In the genomic region with DNA sequence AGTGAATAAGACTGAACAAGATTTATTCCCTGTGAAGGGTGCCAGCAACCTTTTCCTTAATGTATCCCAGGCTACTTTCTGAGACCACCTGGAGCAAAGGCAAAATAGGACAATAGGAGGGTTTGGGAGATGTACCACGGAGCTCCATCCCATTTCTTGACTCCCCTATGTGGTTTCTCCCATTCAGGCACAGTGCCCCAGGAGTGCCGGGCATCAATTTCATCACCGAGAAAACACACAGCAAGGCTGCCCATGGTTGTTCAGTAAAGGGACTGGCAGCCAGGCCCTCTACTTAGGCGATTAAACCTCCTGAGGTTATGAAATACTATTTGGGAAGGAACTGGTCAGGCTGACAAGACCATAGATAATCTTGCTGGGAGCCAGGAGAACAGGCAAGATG, we compare ENCODE assay signal across 21 mouse cellular contexts.
DNase-seq lines count a peak whose midpoint lies in the region; ATAC-seq lines count a peak whose summit lies in the region.
"Had no signal": no experiment of that assay in that cellular context is flagged by ENCODE, and none has a peak within 500 bp of the region (broad histone marks: within the 10 kb centered on the region; RNA-seq: fewer than 3 reads in every experiment).

No protein-coding gene starts in this region.

- no peak overlapping the region for H3K9ac ChIP-seq in heart, embryonic 12.5 days

- no peaks in the 10 kb centered on the region for H3K9me3 ChIP-seq in heart, embryonic 12.5 days (replicated peaks)
- no peaks in the 10 kb centered on the region for H3K9me3 ChIP-seq in heart, embryonic 10.5 days
- H3K9me3 ChIP-seq: G1E had no signal

- 58% methylated on average over 4 of the region's 4 CpGs for WGBS in heart, embryonic 12.5 days
- WGBS in heart, embryonic 10.5 days: 56% methylated on average over 4 of the region's 4 CpGs

- no peaks in the 10 kb centered on the region for H3K36me3 ChIP-seq in heart, embryonic 12.5 days
- H3K36me3 ChIP-seq in heart, embryonic 10.5 days: no peaks in the 10 kb centered on the region
- H3K36me3 ChIP-seq: G1E had no signal

- no peak overlapping the region for H3K4me3 ChIP-seq in heart, embryonic 12.5 days
- H3K4me3 ChIP-seq in heart, embryonic 10.5 days: no peak overlapping the region

- H3K4me1 ChIP-seq in heart, embryonic 12.5 days (replicated peaks): no peaks in the 10 kb centered on the region
- H3K4me1 ChIP-seq in heart, embryonic 10.5 days: no peaks in the 10 kb centered on the region

- H3K4me2 ChIP-seq in heart, embryonic 12.5 days: no peak overlapping the region

- no peaks in the 10 kb centered on the region for H3K27me3 ChIP-seq in heart, embryonic 12.5 days (replicated peaks)
- no peaks in the 10 kb centered on the region for H3K27me3 ChIP-seq in heart, embryonic 10.5 days (ENCODE audit: insufficient read depth, poor library complexity, severe bottlenecking)
- H3K27me3 ChIP-seq: CH12.LX had no signal

- ATAC-seq in heart, embryonic 12.5 days (ENCODE audit: insufficient number of reproducible peaks, low FRiP score): no peak
- peak; percentile 42; the same call in 1 of the 2 replicates for ATAC-seq in erythroid progenitor cell, adult 5-6 weeks (replicated peaks; ENCODE audit: low FRiP score, poor library complexity, severe bottlenecking)
- ATAC-seq: activated CD4-positive, CD25-positive, alpha-beta regulatory T cell, adult 4 months; CD4-positive, CD25-positive, alpha-beta regulatory T cell, adult 4 months; Patski had no signal

- no peak overlapping the region for H3K27ac ChIP-seq in heart, embryonic 12.5 days (ENCODE audit: poor library complexity, severe bottlenecking)
- no peak overlapping the region for H3K27ac ChIP-seq in heart, embryonic 10.5 days

- peak; percentile 76 for DNase-seq in heart, adult 11 months
- peak; percentile 68 for DNase-seq in heart, embryonic 10.5 days (ENCODE audit: low spot score)
- no peak for DNase-seq in heart, adult 18-20 months
- no peak for DNase-seq in lung, adult 18-20 months
- DNase-seq: adrenal gland, adult 2 months; adrenal gland, adult 8-10 months; adrenal gland, postnatal 10 days; adrenal gland, postnatal 14 days; adrenal gland, postnatal 25 days; adrenal gland, postnatal 36 days; B cell, adult 2 months; cerebellum, adult 11 months; cerebellum, adult 11-12 months; cerebellum, adult 18-20 months had no signal

Comparison
In these comparisons a context has a peak if more than half of its experiments do, and no peak if none do; other contexts are left out.
1. DNase-seq: peak in heart, adult 11 months (single experiment) and heart, embryonic 10.5 days (single experiment); none in heart, adult 18-20 months (0 of 2) and lung, adult 18-20 months (0 of 2).